Comparison of ENCODE assay signal across 11 mouse cellular contexts in the genomic region with DNA sequence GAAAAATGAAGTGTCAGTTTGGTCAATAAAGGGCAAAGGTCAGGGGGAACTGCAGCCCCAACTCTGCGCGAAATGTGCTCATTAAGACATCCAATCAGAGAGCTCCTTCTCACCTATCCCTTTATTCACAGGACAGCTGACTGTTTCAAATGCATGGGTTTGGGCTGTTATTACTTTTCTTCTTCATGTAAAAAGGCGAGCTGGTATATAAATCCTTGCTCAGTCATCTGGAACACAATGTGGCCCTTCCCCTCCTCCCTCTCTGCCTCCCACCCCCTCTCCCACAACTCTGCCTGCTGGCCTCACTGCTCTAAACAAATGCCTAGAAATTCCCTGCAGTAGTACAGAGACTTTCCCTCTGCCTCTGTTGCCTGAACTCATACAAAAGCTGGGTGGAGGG. TPM values are rescaled to one million over a fixed set of nuclear protein-coding genes. Genes with fewer than 3 reads are reported as not detected.
DNase-seq lines count a peak whose midpoint lies in the region; ATAC-seq lines count a peak whose summit lies in the region.
"Had no signal": no experiment of that assay in that cellular context is flagged by ENCODE, and none has a peak within 500 bp of the region (broad histone marks: within the 10 kb centered on the region; RNA-seq: fewer than 3 reads in every experiment).

No protein-coding gene starts in this region.

- no peaks in the 10 kb centered on the region for H3K9me3 ChIP-seq in heart, embryonic 16.5 days (replicated peaks; ENCODE audit: control insufficient read depth, low read length)
- no peaks in the 10 kb centered on the region for H3K9me3 ChIP-seq in neural tube, embryonic 11.5 days (ENCODE audit: control insufficient read depth, low read length)
- H3K9me3 ChIP-seq in neural tube, embryonic 15.5 days (replicated peaks) = no peaks in the 10 kb centered on the region
- no peaks in the 10 kb centered on the region for H3K9me3 ChIP-seq in hindbrain, embryonic 12.5 days (replicated peaks)
- H3K9me3 ChIP-seq: limb, embryonic 15.5 days had no signal

- H3K4me3 ChIP-seq in heart, embryonic 16.5 days (ENCODE audit: low read length) = no peak overlapping the region
- no peak overlapping the region for H3K4me3 ChIP-seq in neural tube, embryonic 11.5 days (ENCODE audit: low read depth, low read length)
- H3K4me3 ChIP-seq in neural tube, embryonic 15.5 days (replicated peaks) = no peak overlapping the region
- H3K4me3 ChIP-seq in hindbrain, embryonic 12.5 days = no peak overlapping the region
- H3K4me3 ChIP-seq: limb, embryonic 15.5 days had no signal

- H3K9ac ChIP-seq in heart, embryonic 16.5 days (ENCODE audit: low read length) = no peak overlapping the region; the same call in 1 of the 2 replicates
- no peak overlapping the region for H3K9ac ChIP-seq in neural tube, embryonic 11.5 days (ENCODE audit: low read length)
- no peak overlapping the region for H3K9ac ChIP-seq in neural tube, embryonic 15.5 days (replicated peaks)
- no peak overlapping the region for H3K9ac ChIP-seq in hindbrain, embryonic 12.5 days
- H3K9ac ChIP-seq: limb, embryonic 15.5 days had no signal

- peak overlapping the region; percentile 36; the same call in 1 of the 2 replicates for H3K27ac ChIP-seq in heart, embryonic 16.5 days (ENCODE audit: low read length)
- H3K27ac ChIP-seq in neural tube, embryonic 11.5 days (ENCODE audit: low read depth, low read length) = no peak overlapping the region
- H3K27ac ChIP-seq in neural tube, embryonic 15.5 days (replicated peaks) = no peak overlapping the region
- H3K27ac ChIP-seq in hindbrain, embryonic 12.5 days = peak overlapping the region; percentile 40; the same call in 1 of the 2 replicates
- H3K27ac ChIP-seq: limb, embryonic 15.5 days had no signal

- H3K4me1 ChIP-seq in heart, embryonic 16.5 days (ENCODE audit: control insufficient read depth, insufficient read depth, low read length) = peaks cover 54% of the 10 kb centered on the region
- H3K4me1 ChIP-seq in neural tube, embryonic 11.5 days (ENCODE audit: control insufficient read depth, insufficient read depth, low read length) = peaks cover 25% of the 10 kb centered on the region
- H3K4me1 ChIP-seq in neural tube, embryonic 15.5 days = peaks cover 33% of the 10 kb centered on the region
- peaks cover 36% of the 10 kb centered on the region for H3K4me1 ChIP-seq in hindbrain, embryonic 12.5 days
- H3K4me1 ChIP-seq: limb, embryonic 15.5 days had no signal

- peaks cover 25% of the 10 kb centered on the region; the same call in 1 of the 2 replicates for H3K36me3 ChIP-seq in heart, embryonic 16.5 days (ENCODE audit: control insufficient read depth, insufficient read depth)
- no peaks in the 10 kb centered on the region for H3K36me3 ChIP-seq in neural tube, embryonic 11.5 days (ENCODE audit: control insufficient read depth, insufficient read depth, low read length)
- 0 out of 2 replicates have a peak, but pooled peaks cover under 1% of the 10 kb centered on the region for H3K36me3 ChIP-seq in neural tube, embryonic 15.5 days
- H3K36me3 ChIP-seq in hindbrain, embryonic 12.5 days = peaks cover 24% of the 10 kb centered on the region
- H3K36me3 ChIP-seq: limb, embryonic 15.5 days had no signal

- no peaks in the 10 kb centered on the region for H3K27me3 ChIP-seq in heart, embryonic 16.5 days (ENCODE audit: control insufficient read depth, insufficient read depth, low read length)
- H3K27me3 ChIP-seq in neural tube, embryonic 11.5 days (ENCODE audit: control insufficient read depth, insufficient read depth, low read length) = no peaks in the 10 kb centered on the region
- no peaks in the 10 kb centered on the region for H3K27me3 ChIP-seq in neural tube, embryonic 15.5 days (replicated peaks)
- no peaks in the 10 kb centered on the region for H3K27me3 ChIP-seq in hindbrain, embryonic 12.5 days
- H3K27me3 ChIP-seq: limb, embryonic 15.5 days had no signal

- 59% methylated on average over 3 of the region's 3 CpGs for WGBS in heart, embryonic 16.5 days
- WGBS in neural tube, embryonic 11.5 days = 30% methylated on average over 3 of the region's 3 CpGs
- WGBS in neural tube, embryonic 15.5 days = 15% methylated on average over 3 of the region's 3 CpGs
- 17% methylated on average over 3 of the region's 3 CpGs for WGBS in hindbrain, embryonic 12.5 days

- no peak for DNase-seq in heart, postnatal 4 days
- no peak for DNase-seq in neural tube, embryonic 11.5 days (ENCODE audit: low spot score)
- DNase-seq in retina, postnatal 1 day = peak; percentile 65
- no peak for DNase-seq in left cerebral cortex, adult 18-20 months (ENCODE audit: low spot score in 2 of 2)
- no peak for DNase-seq in gastrocnemius, postnatal 4 days (ENCODE audit: low spot score in 2 of 2)
- DNase-seq: cerebellum, postnatal 25 days; lung, postnatal 4 days had no signal

- no peak overlapping the region for H3K4me2 ChIP-seq in heart, embryonic 16.5 days (ENCODE audit: low read depth, low read length)
- no peak overlapping the region for H3K4me2 ChIP-seq in neural tube, embryonic 11.5 days (ENCODE audit: low read depth)
- no peak overlapping the region for H3K4me2 ChIP-seq in neural tube, embryonic 15.5 days
- H3K4me2 ChIP-seq in hindbrain, embryonic 12.5 days (replicated peaks) = no peak overlapping the region
- H3K4me2 ChIP-seq: limb, embryonic 15.5 days had no signal

- no peak for ATAC-seq in heart, embryonic 16.5 days (replicated peaks; ENCODE audit: extremely low read depth, insufficient read depth, low FRiP score)
- peak; percentile 63 for ATAC-seq in neural tube, embryonic 11.5 days (ENCODE audit: insufficient read depth, low FRiP score, low TSS enrichment)
- ATAC-seq in neural tube, embryonic 15.5 days (ENCODE audit: low FRiP score) = no peak
- peak; percentile 51 for ATAC-seq in hindbrain, embryonic 12.5 days (ENCODE audit: low FRiP score)

RNA-seq across cellular contexts. Expression of a gene that starts 36.5 kb away (rescaled TPM):
- polyA plus RNA-seq in heart, embryonic 16.5 days (2015; fragmentation: Nextera tagmentation; extraction: Ambion mirVana) = 59.8 and 61.6 TPM in 2 replicates
- total RNA-seq in heart, postnatal 4 days (2021) = 10 to 100 TPM; 37.8 to 41.6 TPM
- 183 and 189 TPM in 2 replicates for polyA plus RNA-seq in neural tube, embryonic 11.5 days (2014; fragmentation: Nextera tagmentation; extraction: Ambion mirVana)
- 156 and 166 TPM in 2 replicates for polyA plus RNA-seq in neural tube, embryonic 15.5 days (2015; fragmentation: Nextera tagmentation; extraction: Ambion mirVana)
- polyA plus RNA-seq in hindbrain, embryonic 12.5 days (2016; fragmentation: Nextera tagmentation; extraction: Ambion mirVana) = 173 and 204 TPM in 2 replicates
- total RNA-seq in left cerebral cortex, adult 18-20 months (2021) = 1 to 10 TPM; 5.2 to 7.9 TPM
- total RNA-seq in gastrocnemius, postnatal 4 days (2021) = 10 to 100 TPM; 11.8 to 13.3 TPM

Comparison
In these comparisons a context has a peak if more than half of its experiments do, and no peak if none do; other contexts are left out.
1. ATAC-seq: peak in neural tube, embryonic 11.5 days (single experiment) and hindbrain, embryonic 12.5 days (single experiment); none in heart, embryonic 16.5 days (single experiment) and neural tube, embryonic 15.5 days (single experiment).
2. H3K27ac ChIP-seq: peak in heart, embryonic 16.5 days (single experiment) and hindbrain, embryonic 12.5 days (single experiment); none in neural tube, embryonic 11.5 days (single experiment) and neural tube, embryonic 15.5 days (single experiment).